Mouse (Mus musculus) intestine, embryonic 16.5 days (tissue): ENCODE results near the gene Ankrd52. TPM values are rescaled to one million over a fixed set of nuclear protein-coding genes. Genes with fewer than 3 reads are reported as not detected.

Source experiments
- ATAC-seq: fragments of 200-750 bp; cut with Nextera tagmentation; 2 replicates; pipeline ENCODE4 v1.8.0; 2017; ENCODE audit warnings: moderate TSS enrichment, moderate library complexity
- H3K27ac ChIP-seq: fragments of 300-500 bp; sonication (generic); 2 replicates; pipeline ENCODE4 v1.5.1; 2014; ENCODE audit warnings: mild to moderate bottlenecking, low read length
- H3K27me3 ChIP-seq: fragments of 300-500 bp; sonication (generic); replicated peaks from 2 replicates; pipeline ENCODE4 v1.6.1; 2014; ENCODE audit warnings: low read length, control low read depth, mixed read lengths; ENCODE audit not compliant: control insufficient read depth, insufficient read depth
- H3K36me3 ChIP-seq: fragments of 300-500 bp; sonication (generic); 2 replicates; pipeline ENCODE4 v1.6.1; 2014; ENCODE audit warnings: low read length, control low read depth; ENCODE audit not compliant: control insufficient read depth, insufficient read depth
- H3K4me1 ChIP-seq: fragments of 300-500 bp; sonication (generic); 2 replicates; pipeline ENCODE4 v1.6.1; 2014; ENCODE audit warnings: low read length, control low read depth, mixed read lengths; ENCODE audit not compliant: control insufficient read depth, insufficient read depth
- H3K4me2 ChIP-seq: fragments of 300-500 bp; sonication (generic); 2 replicates; pipeline ENCODE4 v1.6.1; 2014; ENCODE audit warnings: low read depth, low read length, control low read depth
- H3K4me3 ChIP-seq: fragments of 300-500 bp; sonication (generic); 2 replicates; pipeline ENCODE4 v1.5.1; 2014; ENCODE audit warnings: mild to moderate bottlenecking, low read length
- H3K9ac ChIP-seq: fragments of 300-500 bp; sonication (generic); 2 replicates; pipeline ENCODE4 v1.6.1; 2014; ENCODE audit warnings: low read depth, low read length
- H3K9me3 ChIP-seq: fragments of 300-500 bp; sonication (generic); 2 replicates; pipeline ENCODE4 v1.6.1; 2016; ENCODE audit warnings: low read length, control low read depth; ENCODE audit not compliant: control insufficient read depth
- WGBS: fragments of 180-500 bp; shearing (Covaris S2); extraction: QIAGEN DNeasy Blood & Tissue Kit; methylation state at CpG from one replicate; pipeline ENCODE4 v1.1.7; 2014; 5-methylcytosine and 5-hydroxymethylcytosine counted together
- polyA plus RNA-seq: library from polyadenylated mRNA; unstranded; fragments of >200 nt; fragmentation: Nextera tagmentation; extraction: Ambion mirVana; gene quantifications from 2 replicates; pipeline ENCODE4 v1.2.1, GENCODE M21; 2015

Ankrd52 gene
- polyA plus RNA-seq, 1 experiment from 2014 or later = 6.7 TPM

DNA sequence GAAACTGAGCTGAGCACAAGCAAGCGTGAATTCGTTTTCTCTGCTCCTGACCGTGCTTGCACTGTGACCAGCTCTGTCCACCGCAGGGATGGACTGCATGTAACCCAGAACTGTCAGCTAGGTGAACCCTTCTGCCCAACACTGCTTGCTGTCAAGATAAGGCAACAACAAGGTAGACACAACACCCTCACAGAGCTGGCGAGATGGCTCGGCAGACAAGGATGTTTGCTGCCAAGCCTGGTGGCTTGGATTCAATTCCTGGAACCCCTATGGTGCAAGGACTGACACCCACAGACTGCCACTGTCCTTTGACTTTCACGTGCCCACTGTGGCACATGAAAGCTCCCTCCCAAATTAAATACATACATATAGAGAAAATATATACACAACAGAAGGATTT, 27.0 kb downstream of the Ankrd52 start:
- Histone ChIP-seq H3K27me3 (no peaks in the 10 kb centered on the region), H3K4me3 (no peak overlapping the region), H3K4me1 (peaks cover 20% of the 10 kb centered on the region), H3K36me3 (no peaks in the 10 kb centered on the region; the same call in 1 of the 2 replicates), H3K4me2 (no peak overlapping the region), H3K9ac (no peak overlapping the region), H3K27ac (no peak overlapping the region), H3K9me3 (no peaks in the 10 kb centered on the region)
- no peak for ATAC-seq
- WGBS = 88% methylated on average over 7 of the region's 7 CpGs

DNA sequence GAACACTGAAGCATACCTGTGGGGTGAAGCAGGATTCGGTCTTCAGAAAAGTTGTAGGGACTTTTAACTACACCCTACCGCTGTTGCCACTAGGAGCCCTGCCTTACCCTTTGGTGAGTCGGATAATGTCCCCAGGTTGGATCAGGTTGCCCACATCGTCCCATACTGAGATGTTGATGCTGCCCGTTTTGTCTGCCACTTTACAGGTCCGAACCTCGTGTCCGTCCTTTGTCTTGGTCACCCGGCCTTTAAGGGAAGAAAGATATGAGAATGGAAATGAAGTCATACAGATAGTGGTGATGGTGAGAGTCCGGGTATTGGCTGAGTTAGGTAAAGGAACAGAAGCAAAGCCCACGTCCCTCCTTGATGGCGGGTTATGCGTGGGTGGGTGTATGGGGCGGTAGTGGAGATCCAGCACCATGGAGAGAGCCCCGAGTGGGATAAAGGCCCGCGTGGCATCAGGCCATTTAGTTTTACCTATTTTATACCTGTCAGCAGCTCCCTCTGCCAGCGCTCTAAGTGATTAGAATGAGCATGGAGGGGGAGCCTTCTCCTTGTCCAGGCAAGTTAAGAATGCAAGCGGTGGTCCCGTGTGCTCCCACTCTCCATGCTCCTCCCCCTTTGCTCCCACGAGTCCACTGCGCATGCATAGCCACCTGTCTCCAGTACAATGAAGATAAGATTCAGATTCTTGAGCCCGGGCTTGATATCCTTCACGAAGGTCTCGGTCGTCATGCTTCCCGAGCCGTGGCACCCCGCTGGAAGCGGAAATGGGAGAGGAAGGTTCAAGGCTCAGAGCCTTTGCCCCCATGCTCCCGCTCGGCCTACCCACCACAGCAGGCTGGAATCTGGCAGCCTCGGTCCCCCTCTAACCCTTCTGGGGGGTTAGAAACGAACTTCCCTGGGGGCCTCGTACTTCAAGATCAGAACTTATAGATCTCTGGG, 31.9 kb downstream of the Ankrd52 start:
- H3K27me3 ChIP-seq = no peaks in the 10 kb centered on the region
- H3K36me3 ChIP-seq = no peaks in the 10 kb centered on the region; the same call in 1 of the 2 replicates
- peak overlapping the region; percentile 86 for H3K9ac ChIP-seq
- H3K9me3 ChIP-seq = no peaks in the 10 kb centered on the region
- peak overlapping the region; percentile 95 for H3K4me3 ChIP-seq
- peak; percentile 1; the same call in 1 of the 2 replicates for ATAC-seq
- 18% methylated on average over 35 of the region's 35 CpGs for WGBS
- H3K4me2 ChIP-seq = peak overlapping the region; percentile 95
- peak overlapping the region; percentile 80 for H3K27ac ChIP-seq
- H3K4me1 ChIP-seq = peaks cover 27% of the 10 kb centered on the region

DNA sequence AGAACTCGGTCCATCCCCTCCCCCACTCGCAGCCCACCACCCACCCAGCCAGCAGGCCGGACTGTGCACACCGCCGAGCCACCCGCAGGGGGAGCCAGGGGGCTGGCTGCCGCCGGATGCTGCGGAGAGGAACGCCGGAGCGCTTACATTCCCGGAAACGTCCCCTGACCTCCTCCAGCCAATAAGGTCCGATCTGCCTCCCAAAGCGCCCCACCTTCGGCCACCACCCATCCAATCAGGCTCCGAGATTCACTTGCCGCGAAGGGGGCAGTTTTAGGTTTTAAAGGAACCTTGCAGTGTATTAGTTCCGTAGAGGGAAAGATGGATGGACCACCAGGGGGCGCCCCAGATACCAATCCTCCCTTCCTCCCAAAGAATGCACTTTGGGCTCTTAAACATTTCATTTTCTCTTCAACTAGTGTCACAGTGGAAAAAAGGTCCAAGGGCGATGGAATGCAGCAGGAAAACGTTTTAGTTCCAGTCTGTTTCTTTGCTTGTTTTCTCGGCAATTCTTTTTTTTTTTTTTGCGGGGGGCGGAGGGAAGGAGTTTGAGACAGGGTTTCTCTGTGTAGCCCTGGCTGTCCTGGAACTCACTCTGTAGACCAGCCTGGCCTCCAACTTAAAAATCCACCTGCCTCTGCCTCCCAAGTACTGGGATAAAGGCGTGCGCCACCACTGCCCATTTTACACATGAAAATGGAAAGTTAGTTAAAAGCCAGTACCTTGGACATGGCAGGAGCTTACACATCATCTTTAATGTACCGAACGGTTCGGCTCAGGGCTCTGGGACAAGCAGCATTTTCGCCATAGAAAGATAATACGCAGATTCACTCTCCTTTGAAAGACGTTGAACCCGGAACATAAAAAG, 33.0 kb downstream of the Ankrd52 start:
- Histone ChIP-seq H3K4me2 (peak overlapping the region; percentile 95), H3K27ac (peak overlapping the region; percentile 95), H3K4me1 (peaks cover 32% of the 10 kb centered on the region), H3K27me3 (no peaks in the 10 kb centered on the region), H3K36me3 (no peaks in the 10 kb centered on the region; the same call in 1 of the 2 replicates), H3K4me3 (peak overlapping the region; percentile 95), H3K9me3 (no peaks in the 10 kb centered on the region), H3K9ac (peak overlapping the region; percentile 92)
- WGBS = 5% methylated on average over 36 of the region's 36 CpGs
- ATAC-seq = peak; percentile 90

DNA sequence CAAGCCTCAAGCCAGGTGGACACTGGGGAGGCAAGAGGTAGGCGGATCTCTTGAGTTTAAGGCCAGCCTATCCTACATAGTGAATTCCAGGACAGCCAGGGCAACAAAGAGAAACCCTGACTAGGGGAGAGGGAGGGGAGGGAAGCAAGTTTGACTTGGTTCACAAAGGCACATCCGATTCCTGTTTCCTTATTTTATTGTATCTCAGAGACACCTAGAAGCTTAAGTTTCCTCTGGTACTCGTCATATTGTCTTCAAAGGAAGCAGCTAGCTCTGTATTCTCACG, 33.6 kb downstream of the Ankrd52 start:
- WGBS = 20% methylated on average over 4 of the region's 4 CpGs
- no peak for ATAC-seq
- peak overlapping the region; percentile 95 for H3K27ac ChIP-seq
- peak overlapping the region; percentile 93 for H3K4me2 ChIP-seq
- H3K9me3 ChIP-seq = no peaks in the 10 kb centered on the region
- H3K4me3 ChIP-seq = peak overlapping the region; percentile 95
- peaks cover 32% of the 10 kb centered on the region for H3K4me1 ChIP-seq
- H3K36me3 ChIP-seq = no peaks in the 10 kb centered on the region; the same call in 1 of the 2 replicates
- H3K9ac ChIP-seq = peak overlapping the region; percentile 92
- H3K27me3 ChIP-seq = no peaks in the 10 kb centered on the region

DNA sequence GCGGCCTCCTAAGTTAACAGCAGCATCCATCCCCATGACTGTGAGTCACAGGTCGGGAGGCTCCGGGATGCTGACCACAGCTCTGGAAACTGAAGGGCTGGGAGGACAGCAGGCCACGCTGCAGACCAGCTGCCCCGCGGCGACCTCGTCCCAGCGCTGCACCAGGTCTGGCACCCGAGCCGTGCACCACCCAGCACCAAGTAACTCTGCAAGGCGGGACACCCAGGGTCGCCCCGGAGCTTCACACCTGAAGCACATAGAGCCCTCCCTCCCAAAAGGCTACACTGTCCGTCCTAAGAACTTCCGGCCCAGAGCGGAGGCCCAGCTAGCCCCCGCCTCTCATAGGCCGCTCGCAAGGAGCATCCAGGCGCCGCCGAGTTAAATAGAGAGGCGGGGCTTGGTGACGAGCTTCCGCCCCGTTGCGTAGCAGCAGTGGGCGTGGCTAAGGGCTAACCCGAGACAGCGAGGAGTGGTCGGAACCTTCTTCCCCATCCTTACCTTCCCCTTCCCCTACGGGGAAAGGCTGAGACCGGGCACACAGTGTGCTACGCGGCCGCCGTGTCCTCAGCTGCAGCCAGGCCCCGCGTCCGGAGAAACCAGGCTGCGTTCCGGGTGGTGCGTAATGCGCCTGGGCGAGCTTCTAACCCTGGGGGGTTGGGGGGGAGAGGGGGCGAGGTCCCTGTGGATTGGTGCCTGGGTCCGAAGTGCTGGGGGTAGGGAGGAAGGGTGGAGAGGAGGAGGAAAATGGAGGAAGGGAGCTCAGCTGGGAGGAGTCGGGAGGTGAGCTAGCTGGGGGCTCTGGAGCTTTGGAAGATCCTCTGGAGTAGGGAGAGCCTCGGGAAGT, 34.5 kb downstream of the Ankrd52 start, which contains the start of the genes Nabp2 and Rnf41:
Gene Nabp2 (minus strand): TSS at position 282 of the 844 bp plus-strand sequence.
Gene Rnf41 (plus strand): TSS at position 447 of the 844 bp plus-strand sequence.
- Histone ChIP-seq H3K9me3 (no peaks in the 10 kb centered on the region), H3K9ac (peak within 1 kb of the TSS; percentile 92), H3K4me3 (peak within 1 kb of the TSS; percentile 95), H3K27ac (peak within 1 kb of the TSS; percentile 97), H3K36me3 (no peaks in the 10 kb centered on the region; the same call in 1 of the 2 replicates), H3K4me2 (peak within 1 kb of the TSS; percentile 93), H3K27me3 (no peaks in the 10 kb centered on the region), H3K4me1 (peaks cover 38% of the 10 kb centered on the region)
- 0% methylated on average over 50 of the region's 50 CpGs for WGBS
- peak; percentile 87 for ATAC-seq

DNA sequence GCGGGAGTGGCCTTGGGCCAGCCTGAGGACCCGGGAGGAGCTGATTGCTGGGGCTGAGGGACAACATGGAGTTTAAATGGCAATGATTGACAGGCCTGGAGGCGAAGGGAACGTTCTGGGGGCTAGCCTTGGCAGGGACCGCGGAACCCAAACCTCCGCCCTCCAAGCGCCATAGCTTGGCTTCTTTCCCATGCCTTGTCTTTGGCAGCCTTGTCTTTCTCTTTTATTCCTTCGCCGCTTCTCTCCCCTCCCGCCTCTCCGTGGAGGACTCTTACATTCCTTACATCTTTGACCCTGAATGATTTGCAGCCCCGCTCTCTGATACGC, 35.1 kb downstream of the Ankrd52 start:
- ATAC-seq = no peak

DNA sequence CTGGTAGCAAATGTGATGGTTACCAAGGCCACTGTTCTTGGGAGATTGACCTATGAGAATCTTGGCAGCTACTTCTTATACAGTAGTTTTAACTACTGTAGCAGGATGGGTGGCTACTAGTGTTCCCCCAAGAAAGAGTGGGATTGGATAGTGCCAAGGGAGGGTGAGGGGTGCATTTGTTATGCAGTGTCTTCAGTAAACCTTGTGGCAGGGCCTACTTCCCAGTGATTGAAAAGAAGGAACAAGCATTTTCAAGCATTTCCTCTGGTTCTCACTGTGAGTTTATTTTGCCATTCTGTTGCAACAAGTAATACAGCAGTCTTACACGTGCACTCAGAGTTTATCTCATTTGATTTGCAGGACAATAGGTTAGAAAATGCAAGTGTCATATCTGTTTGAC, 35.6 kb downstream of the Ankrd52 start:
- ATAC-seq = no peak
- Histone ChIP-seq H3K4me2 (peak overlapping the region; percentile 93), H3K27me3 (no peaks in the 10 kb centered on the region), H3K27ac (peak overlapping the region; percentile 97), H3K36me3 (peaks cover 4% of the 10 kb centered on the region; the same call in 1 of the 2 replicates), H3K9me3 (no peaks in the 10 kb centered on the region), H3K4me1 (peaks cover 38% of the 10 kb centered on the region), H3K9ac (peak overlapping the region; percentile 92), H3K4me3 (peak overlapping the region; percentile 95)
- WGBS = 17% methylated on average over 1 of the region's 1 CpGs

More for the DNA sequence above, 35.1 kb downstream of the Ankrd52 start:
- Histone ChIP-seq H3K9ac (peak overlapping the region; percentile 92), H3K4me1 (peaks cover 38% of the 10 kb centered on the region), H3K4me3 (peak overlapping the region; percentile 95), H3K27me3 (no peaks in the 10 kb centered on the region), H3K27ac (peak overlapping the region; percentile 97), H3K36me3 (peaks cover 4% of the 10 kb centered on the region; the same call in 1 of the 2 replicates), H3K9me3 (no peaks in the 10 kb centered on the region), H3K4me2 (peak overlapping the region; percentile 93)
- 0% methylated on average over 13 of the region's 14 CpGs for WGBS

DNA sequence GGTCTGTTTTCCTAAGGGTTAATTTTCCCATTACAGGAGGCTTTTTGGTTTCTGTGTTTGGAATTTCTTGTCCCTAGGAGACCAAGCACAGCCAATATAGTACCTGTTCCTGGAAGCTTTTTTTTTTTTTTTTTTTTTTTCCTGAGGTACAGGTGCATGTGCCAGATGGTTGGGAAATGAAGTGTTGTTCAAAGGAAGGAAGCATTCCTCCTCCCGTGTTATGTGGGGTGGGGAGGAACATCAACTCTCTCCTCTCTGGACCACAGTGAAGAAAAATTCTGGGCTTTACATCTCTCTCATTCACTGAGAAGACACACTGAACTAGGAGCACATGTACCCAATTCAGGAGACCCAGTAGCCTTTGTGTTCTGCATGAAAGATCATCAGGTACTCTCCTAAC, 36.2 kb downstream of the Ankrd52 start:
- Histone ChIP-seq H3K36me3 (peaks cover 4% of the 10 kb centered on the region; the same call in 1 of the 2 replicates), H3K9ac (0 out of 2 replicates have a peak overlapping the region, but pooled peaks have one; percentile 92), H3K4me1 (peaks cover 38% of the 10 kb centered on the region), H3K4me3 (peak overlapping the region; percentile 95; the same call in 1 of the 2 replicates), H3K4me2 (peak overlapping the region; percentile 93), H3K27me3 (no peaks in the 10 kb centered on the region), H3K9me3 (no peaks in the 10 kb centered on the region), H3K27ac (peak overlapping the region; percentile 76; the same call in 1 of the 2 replicates)
- WGBS = 52% methylated on average over 1 of the region's 1 CpGs
- no peak for ATAC-seq
